Mouse (Mus musculus) embryo, embryonic 10 days (tissue): ENCODE results near the gene Ubxn7.

Experiments
- DNase-seq: peaks from one replicate; pipeline ENCODE4 v3.0.0-alpha.2; 2015; ENCODE audit warnings: low spot score

Ubxn7 gene

DNA sequence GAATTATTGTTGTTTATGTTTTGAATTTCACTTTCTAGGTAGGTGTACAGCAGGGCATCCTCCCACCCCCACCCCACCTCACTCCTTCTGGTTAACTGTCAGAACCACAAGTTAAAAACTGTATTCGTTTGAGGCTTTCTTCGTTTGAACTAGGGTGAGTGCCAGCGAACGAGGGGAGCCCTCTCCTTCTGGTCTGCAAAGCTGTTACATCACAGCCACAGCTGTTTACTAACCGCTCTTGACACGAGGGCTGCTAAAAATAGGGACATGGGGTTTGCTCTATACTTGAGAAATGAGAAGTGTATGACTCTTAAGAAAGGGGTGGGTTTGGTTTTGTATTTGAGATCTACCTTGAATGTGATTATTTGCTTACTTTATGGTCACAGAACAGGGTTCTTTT is 102.0 kb downstream of the Ubxn7 start:
- no peak for DNase-seq

DNA sequence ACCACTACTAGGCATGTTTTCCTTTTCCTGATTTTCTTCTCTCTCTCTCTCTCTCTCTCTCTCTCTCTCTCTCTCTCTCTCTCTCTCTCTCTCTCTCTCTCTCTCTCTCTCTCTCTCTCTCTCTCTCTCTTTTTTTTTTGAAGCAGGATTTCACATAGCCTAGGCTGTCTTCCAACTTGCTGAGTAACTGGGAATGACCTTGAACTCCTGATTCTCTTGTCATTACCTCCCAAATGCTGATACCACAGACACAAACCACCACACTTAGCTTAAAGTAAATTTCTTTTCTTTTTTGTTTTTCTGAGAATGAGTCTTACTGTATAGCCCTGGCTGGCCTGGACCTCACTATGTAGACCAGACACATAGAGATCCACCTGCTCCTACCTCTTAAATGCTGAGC is 102.6 kb downstream of the Ubxn7 start:
- DNase-seq = no peak

DNA sequence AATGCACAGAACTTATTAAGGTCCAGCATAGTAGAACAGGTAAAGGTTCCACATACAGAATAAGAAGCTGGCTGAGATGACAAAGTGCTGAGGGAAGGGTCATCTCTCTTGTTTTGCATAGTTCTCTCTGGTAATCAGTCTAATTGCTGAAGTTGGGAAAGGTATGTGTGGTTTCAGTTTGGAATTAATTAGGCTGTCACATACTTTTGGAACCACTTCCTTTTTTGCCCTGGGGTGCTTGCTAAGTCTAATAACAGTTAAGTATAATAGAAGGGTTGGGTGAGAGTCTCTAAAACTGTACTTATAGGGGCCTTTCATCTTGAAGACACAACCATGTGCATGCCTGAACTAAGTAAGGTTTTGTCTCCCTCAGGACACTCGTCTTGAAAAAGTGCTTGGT is 104.6 kb downstream of the Ubxn7 start:
- DNase-seq = no peak

DNA sequence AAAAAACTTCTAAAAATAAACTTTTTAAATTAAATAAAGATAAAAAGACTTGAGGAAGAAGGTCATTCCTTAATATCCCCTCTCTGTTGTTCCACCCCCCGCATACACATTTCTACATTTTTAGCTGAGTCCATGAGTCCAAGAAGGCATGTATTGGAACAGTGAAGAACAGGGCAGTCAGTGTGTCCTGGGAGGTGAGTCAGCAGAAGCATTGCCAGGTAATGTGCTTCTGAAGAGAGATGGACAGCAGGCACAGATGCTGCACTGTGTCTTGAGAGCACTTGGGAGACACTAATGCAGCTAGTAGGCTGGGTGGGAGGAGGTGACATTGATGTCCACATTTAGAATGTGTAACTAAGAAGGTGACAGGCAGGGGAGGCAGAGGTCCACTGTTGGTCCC is 105.2 kb downstream of the Ubxn7 start:
- no peak for DNase-seq

DNA sequence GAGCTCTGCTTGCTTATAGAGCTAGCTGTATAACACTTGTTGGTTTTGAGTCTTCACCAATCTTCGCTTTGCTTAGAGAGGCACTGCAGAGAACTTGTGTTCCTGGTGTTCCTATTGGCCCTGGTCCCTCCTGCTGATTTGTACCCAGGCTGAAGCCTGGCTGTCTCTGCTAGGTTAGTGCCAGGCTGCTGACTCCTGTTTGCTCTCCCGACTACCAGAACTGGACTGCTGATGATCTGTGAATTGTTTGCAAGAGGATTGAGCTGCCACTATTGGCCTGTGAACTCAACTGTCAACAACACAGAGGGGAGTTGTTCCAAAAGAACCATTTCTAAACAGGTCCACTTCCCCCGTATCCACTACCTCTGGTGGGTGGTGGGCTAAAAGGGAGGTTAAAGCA is 109.4 kb downstream of the Ubxn7 start:
- no peak for DNase-seq
